Mouse (Mus musculus): ENCODE results near the gene Eif5b. TPM values are rescaled to one million over a fixed set of nuclear protein-coding genes. Genes with fewer than 3 reads are reported as not detected.

The Eif5b gene
- polyA plus RNA-seq, 1 experiment = 46.4 TPM

DNA sequence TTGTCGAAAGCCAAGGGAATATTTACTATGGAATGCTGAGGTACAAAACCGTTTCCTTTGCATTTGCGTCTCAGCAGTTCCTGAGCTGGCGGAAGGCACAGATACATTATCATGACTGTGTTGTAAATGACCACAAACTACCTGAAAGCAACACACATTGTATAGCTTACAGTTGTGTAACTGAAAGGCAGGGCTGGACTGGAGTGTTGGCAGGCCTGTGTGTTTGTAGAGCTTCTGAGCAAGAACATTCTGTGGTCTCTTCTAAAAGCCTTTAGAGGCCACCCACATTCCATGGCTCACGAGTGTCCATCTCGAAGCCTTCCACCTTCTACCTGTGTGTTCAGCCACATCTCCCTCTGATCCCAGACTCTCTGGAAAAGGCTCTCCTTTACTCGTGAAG is 29.5 kb downstream of the Eif5b start:
- Histone ChIP-seq H3K36me3 (ENCODE audit: control insufficient read depth, insufficient read depth, low read length) (peaks cover 1% of the 10 kb centered on the region; the same call in 1 of the 2 replicates), H3K27ac (ENCODE audit: control insufficient read depth, insufficient read depth, low read depth, low read length) (no peak overlapping the region), H3K27me3 (ENCODE audit: control insufficient read depth, insufficient read depth, low read length) (no peaks in the 10 kb centered on the region), H3K4me3 (ENCODE audit: control insufficient read depth, low read depth, low read length) (no peak overlapping the region), H3K4me1 (ENCODE audit: control insufficient read depth, insufficient read depth, low read length) (no peaks in the 10 kb centered on the region)
- no peak for TF ChIP-seq POLR2A (IDR thresholded peaks at IDR 0.05; ENCODE audit: control insufficient read depth, low read depth, low read length)

DNA sequence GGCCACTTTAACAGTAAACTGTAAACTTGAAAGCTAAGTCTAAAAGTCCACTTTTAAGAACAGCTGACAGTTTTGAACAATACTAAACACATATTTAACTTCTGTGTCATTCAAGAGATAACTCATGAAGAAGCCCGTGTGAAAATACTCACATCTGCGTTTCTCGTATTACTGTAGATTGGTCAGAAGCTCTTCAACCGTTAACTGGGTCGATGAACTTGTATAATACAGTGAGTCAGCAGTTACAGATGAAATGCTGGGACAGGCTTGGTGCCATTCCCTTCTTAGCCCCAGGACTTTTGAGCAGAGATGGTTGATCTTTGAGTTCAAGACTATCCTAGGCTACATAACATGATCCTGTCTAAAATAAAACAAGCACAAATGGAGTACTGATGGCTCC is 33.6 kb downstream of the Eif5b start:
- no peak overlapping the region for H3K4me3 ChIP-seq (ENCODE audit: control insufficient read depth, low read depth, low read length)
- no peak overlapping the region for H3K27ac ChIP-seq (ENCODE audit: control insufficient read depth, insufficient read depth, low read depth, low read length)
- H3K4me1 ChIP-seq (ENCODE audit: control insufficient read depth, insufficient read depth, low read length) = no peaks in the 10 kb centered on the region
- TF ChIP-seq POLR2A (IDR thresholded peaks at IDR 0.05; ENCODE audit: control insufficient read depth, low read depth, low read length) (no peak), CTCF (IDR thresholded peaks at IDR 0.05; ENCODE audit: control insufficient read depth, insufficient read depth, insufficient replicate concordance, low read depth, low read length) (no peak)
- H3K27me3 ChIP-seq (ENCODE audit: control insufficient read depth, insufficient read depth, low read length) = no peaks in the 10 kb centered on the region
- H3K36me3 ChIP-seq (ENCODE audit: control insufficient read depth, insufficient read depth, low read length) = peaks cover 3% of the 10 kb centered on the region

DNA sequence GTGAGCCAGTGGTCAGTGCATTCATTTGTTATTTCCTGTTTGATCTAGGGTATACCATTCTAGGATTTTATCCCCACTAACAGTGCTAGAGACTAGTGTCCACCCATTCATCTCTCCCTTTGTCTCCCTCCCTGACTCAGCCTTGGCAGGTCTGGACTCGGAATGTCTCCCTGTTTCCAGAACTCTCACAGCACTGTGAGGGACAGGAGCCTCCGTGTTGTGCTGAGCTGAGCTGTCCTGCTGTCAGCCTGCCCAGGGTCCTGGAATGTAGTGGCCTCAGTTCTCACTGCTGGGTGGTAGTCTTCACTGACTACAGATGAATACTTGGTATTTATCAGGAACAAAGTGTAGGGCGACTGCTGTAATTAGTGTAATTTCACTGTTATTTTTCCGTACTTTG is 37.7 kb downstream of the Eif5b start:
- Histone ChIP-seq H3K27ac (ENCODE audit: control insufficient read depth, insufficient read depth, low read depth, low read length) (no peak overlapping the region), H3K4me3 (ENCODE audit: control insufficient read depth, low read depth, low read length) (no peak overlapping the region), H3K27me3 (ENCODE audit: control insufficient read depth, insufficient read depth, low read length) (no peaks in the 10 kb centered on the region), H3K4me1 (ENCODE audit: control insufficient read depth, insufficient read depth, low read length) (no peaks in the 10 kb centered on the region), H3K36me3 (ENCODE audit: control insufficient read depth, insufficient read depth, low read length) (peaks cover 4% of the 10 kb centered on the region)
- no peak for TF ChIP-seq CTCF (IDR thresholded peaks at IDR 0.05; ENCODE audit: control insufficient read depth, insufficient read depth, insufficient replicate concordance, low read depth, low read length)
- TF ChIP-seq POLR2A (IDR thresholded peaks at IDR 0.05; ENCODE audit: control insufficient read depth, low read depth, low read length) = no peak

DNA sequence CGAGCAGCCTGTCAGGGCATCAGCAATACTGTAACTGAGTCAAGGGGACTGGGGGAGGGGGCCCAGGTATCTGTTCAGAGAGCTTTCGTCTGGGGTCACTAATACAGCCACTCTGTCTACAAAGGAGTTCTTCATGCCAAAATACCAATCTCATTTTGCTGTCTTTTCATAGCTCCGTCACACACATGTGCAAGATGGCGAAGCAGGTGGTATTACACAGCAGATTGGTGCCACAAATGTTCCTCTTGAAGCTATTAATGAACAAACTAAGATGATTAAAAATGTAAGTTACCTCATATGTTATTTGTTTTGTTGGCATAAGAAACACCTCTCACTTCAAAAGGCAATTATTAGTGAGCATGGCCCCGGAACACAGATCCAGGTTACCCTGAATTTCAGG is 39.6 kb downstream of the Eif5b start:
- Histone ChIP-seq H3K36me3 (ENCODE audit: control insufficient read depth, insufficient read depth, low read length) (peaks cover 3% of the 10 kb centered on the region), H3K4me1 (ENCODE audit: control insufficient read depth, insufficient read depth, low read length) (no peaks in the 10 kb centered on the region), H3K4me3 (ENCODE audit: control insufficient read depth, low read depth, low read length) (no peak overlapping the region), H3K27ac (ENCODE audit: control insufficient read depth, insufficient read depth, low read depth, low read length) (no peak overlapping the region), H3K27me3 (ENCODE audit: control insufficient read depth, insufficient read depth, low read length) (no peaks in the 10 kb centered on the region)
- no peak for TF ChIP-seq POLR2A (IDR thresholded peaks at IDR 0.05; ENCODE audit: control insufficient read depth, low read depth, low read length)
- TF ChIP-seq CTCF (IDR thresholded peaks at IDR 0.05; ENCODE audit: control insufficient read depth, insufficient read depth, insufficient replicate concordance, low read depth, low read length) = no peak

DNA sequence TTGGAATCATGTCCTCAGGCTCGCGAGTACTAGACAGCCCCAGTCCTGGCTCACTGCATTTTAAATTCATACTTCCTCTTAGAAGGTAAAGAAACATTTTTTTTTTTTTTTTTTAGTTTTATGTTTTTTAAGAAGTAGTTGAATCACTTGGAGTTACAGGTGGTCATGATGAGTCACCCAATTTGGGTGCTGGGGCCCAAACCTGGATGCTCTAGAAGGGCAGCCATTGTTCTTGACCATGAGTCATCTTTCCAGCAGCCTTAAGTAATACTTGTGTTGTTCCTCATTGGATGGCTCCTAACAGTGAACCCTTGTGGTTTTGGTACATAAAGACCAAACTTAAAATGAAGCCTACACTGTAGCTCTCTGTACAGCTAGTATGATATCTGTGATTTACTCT is 41.1 kb downstream of the Eif5b start:
- Histone ChIP-seq H3K27me3 (ENCODE audit: control insufficient read depth, insufficient read depth, low read length) (no peaks in the 10 kb centered on the region), H3K4me1 (ENCODE audit: control insufficient read depth, insufficient read depth, low read length) (no peaks in the 10 kb centered on the region), H3K4me3 (ENCODE audit: control insufficient read depth, low read depth, low read length) (no peak overlapping the region), H3K27ac (ENCODE audit: control insufficient read depth, insufficient read depth, low read depth, low read length) (no peak overlapping the region), H3K36me3 (ENCODE audit: control insufficient read depth, insufficient read depth, low read length) (peaks cover 3% of the 10 kb centered on the region)
- TF ChIP-seq CTCF (IDR thresholded peaks at IDR 0.05; ENCODE audit: control insufficient read depth, insufficient read depth, insufficient replicate concordance, low read depth, low read length) = no peak
- no peak for TF ChIP-seq POLR2A (IDR thresholded peaks at IDR 0.05; ENCODE audit: control insufficient read depth, low read depth, low read length)

DNA sequence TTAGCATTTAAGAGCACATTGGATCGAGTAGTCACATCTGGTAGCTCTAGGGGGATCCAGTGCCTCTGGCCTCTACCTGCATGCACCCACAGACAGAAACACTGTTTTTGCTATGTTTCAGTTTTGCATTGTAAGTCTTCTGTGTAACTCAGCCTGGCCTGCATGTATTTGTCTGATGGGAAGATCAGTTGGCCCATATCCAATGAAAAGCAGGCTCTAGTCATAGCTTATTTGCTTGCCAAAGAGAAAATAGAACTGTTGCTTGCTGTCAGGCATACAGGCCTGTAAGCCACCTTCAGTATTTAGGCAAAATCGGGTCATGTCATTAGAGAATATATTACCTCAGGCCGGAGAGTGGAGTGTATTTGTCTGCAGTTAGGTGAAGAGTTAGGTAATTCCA is 50.3 kb downstream of the Eif5b start:
- H3K4me3 ChIP-seq (ENCODE audit: control insufficient read depth, low read depth, low read length) = no peak overlapping the region
- H3K27me3 ChIP-seq (ENCODE audit: control insufficient read depth, insufficient read depth, low read length) = no peaks in the 10 kb centered on the region
- H3K36me3 ChIP-seq (ENCODE audit: control insufficient read depth, insufficient read depth, low read length) = peaks cover 3% of the 10 kb centered on the region; the same call in 1 of the 2 replicates
- H3K27ac ChIP-seq (ENCODE audit: control insufficient read depth, insufficient read depth, low read depth, low read length) = no peak overlapping the region
- no peak for TF ChIP-seq POLR2A (IDR thresholded peaks at IDR 0.05; ENCODE audit: control insufficient read depth, low read depth, low read length)
- TF ChIP-seq CTCF (IDR thresholded peaks at IDR 0.05; ENCODE audit: control insufficient read depth, insufficient read depth, insufficient replicate concordance, low read depth, low read length) = no peak
- H3K4me1 ChIP-seq (ENCODE audit: control insufficient read depth, insufficient read depth, low read length) = no peaks in the 10 kb centered on the region

DNA sequence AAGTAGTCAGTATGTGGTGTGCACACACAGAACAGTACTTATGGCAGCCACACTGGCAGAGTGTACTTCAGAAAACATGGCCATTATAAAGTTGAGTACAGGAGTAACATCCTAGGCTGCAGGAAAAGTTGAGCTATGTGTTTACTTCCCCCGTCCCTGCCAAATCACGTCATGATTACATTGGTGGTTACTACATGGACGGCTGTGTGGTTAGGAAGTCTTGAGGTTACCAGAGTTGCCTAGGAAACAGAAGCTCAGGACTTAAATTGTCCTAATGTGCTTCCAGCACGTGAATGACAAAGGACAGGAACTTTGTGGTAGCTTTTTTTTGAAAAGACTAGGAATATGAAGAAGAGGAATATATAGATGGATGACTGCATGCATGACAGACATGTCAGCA is 51.8 kb downstream of the Eif5b start:
- Histone ChIP-seq H3K36me3 (ENCODE audit: control insufficient read depth, insufficient read depth, low read length) (peaks cover 3% of the 10 kb centered on the region; the same call in 1 of the 2 replicates), H3K4me1 (ENCODE audit: control insufficient read depth, insufficient read depth, low read length) (no peaks in the 10 kb centered on the region), H3K4me3 (ENCODE audit: control insufficient read depth, low read depth, low read length) (no peak overlapping the region), H3K27ac (ENCODE audit: control insufficient read depth, insufficient read depth, low read depth, low read length) (no peak overlapping the region), H3K27me3 (ENCODE audit: control insufficient read depth, insufficient read depth, low read length) (no peaks in the 10 kb centered on the region)
- TF ChIP-seq POLR2A (IDR thresholded peaks at IDR 0.05; ENCODE audit: control insufficient read depth, low read depth, low read length) (no peak), CTCF (IDR thresholded peaks at IDR 0.05; ENCODE audit: control insufficient read depth, insufficient read depth, insufficient replicate concordance, low read depth, low read length) (no peak)

DNA sequence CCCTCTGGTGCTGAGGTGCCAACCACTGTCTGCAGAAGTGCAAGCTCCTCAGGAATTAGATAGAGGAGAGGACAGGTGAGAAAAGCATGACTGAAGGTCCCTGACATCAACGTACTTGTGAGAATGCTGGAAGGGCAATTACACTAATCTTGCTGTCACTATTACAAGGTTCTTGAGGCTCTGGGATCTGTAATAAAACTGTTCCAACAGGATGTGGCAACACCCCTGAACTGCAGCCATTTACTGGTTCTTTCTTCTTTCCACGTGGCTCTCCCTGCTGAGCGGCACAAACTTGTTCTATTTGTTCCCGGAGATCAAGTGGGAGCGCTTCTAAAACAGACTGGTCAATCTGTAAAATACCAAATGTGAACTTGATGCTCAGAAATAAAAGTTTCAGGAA is 57.4 kb downstream of the Eif5b start:
- no peak overlapping the region; the same call in 1 of the 2 replicates for H3K27ac ChIP-seq (ENCODE audit: control insufficient read depth, insufficient read depth, low read depth, low read length)
- H3K4me1 ChIP-seq (ENCODE audit: control insufficient read depth, insufficient read depth, low read length) = no peaks in the 10 kb centered on the region
- no peak overlapping the region for H3K4me3 ChIP-seq (ENCODE audit: control insufficient read depth, low read depth, low read length)
- TF ChIP-seq POLR2A (IDR thresholded peaks at IDR 0.05; ENCODE audit: control insufficient read depth, low read depth, low read length) (no peak), CTCF (IDR thresholded peaks at IDR 0.05; ENCODE audit: control insufficient read depth, insufficient read depth, insufficient replicate concordance, low read depth, low read length) (no peak)
- peaks cover 1% of the 10 kb centered on the region; the same call in 1 of the 2 replicates for H3K36me3 ChIP-seq (ENCODE audit: control insufficient read depth, insufficient read depth, low read length)
- H3K27me3 ChIP-seq (ENCODE audit: control insufficient read depth, insufficient read depth, low read length) = no peaks in the 10 kb centered on the region

Data from testis, adult 2 months (tissue).